Mouse (Mus musculus) limb, embryonic 10.5 days (tissue): ENCODE measurements around the gene Ssbp4. TPM values are rescaled to one million over a fixed set of nuclear protein-coding genes. Genes with fewer than 3 reads are reported as not detected.
A peak's percentile ranks its signal among the peaks of the same experiment; 100 is the strongest.
"Not testable (repeated sequence)": the region's sequence is repeated elsewhere in the genome, so short reads cannot be mapped to it uniquely, and the experiment has no call there.

Experiments
- DNase-seq: peaks from one replicate; pipeline ENCODE4 v3.0.0-alpha.2; 2017; ENCODE audit warnings: low spot score
- H3K27ac ChIP-seq: fragments of 300-500 bp; sonication (generic); 2 replicates; pipeline ENCODE4 v1.5.1; 2016; ENCODE audit warnings: mild to moderate bottlenecking
- H3K27me3 ChIP-seq: fragments of 300-500 bp; sonication (generic); 2 replicates; pipeline ENCODE4 v1.6.1; 2016; ENCODE audit warnings: low read depth, mild to moderate bottlenecking; ENCODE audit not compliant: poor library complexity, severe bottlenecking
- H3K36me3 ChIP-seq: fragments of 300-500 bp; sonication (generic); 2 replicates; pipeline ENCODE4 v1.6.1; 2016; ENCODE audit warnings: mild to moderate bottlenecking, moderate library complexity
- H3K4me1 ChIP-seq: fragments of 300-500 bp; sonication (generic); 2 replicates; pipeline ENCODE4 v1.6.1; 2016
- H3K4me3 ChIP-seq: fragments of 300-500 bp; sonication (generic); 2 replicates; pipeline ENCODE4 v1.5.1; 2016; ENCODE audit warnings: mild to moderate bottlenecking, moderate library complexity
- H3K9me3 ChIP-seq: fragments of 300-500 bp; sonication (generic); replicated peaks from 2 replicates; pipeline ENCODE4 v1.6.1; 2016; ENCODE audit warnings: mild to moderate bottlenecking
- WGBS: fragments of 180-500 bp; shearing (Covaris S2); methylation state at CpG from one replicate; pipeline ENCODE4 v1.1.7; 2016; 5-methylcytosine and 5-hydroxymethylcytosine counted together
- polyA plus RNA-seq: library from polyadenylated mRNA; unstranded; fragments of >200 nt; fragmentation: Nextera tagmentation; extraction: Ambion mirVana; gene quantifications from 2 replicates; pipeline ENCODE4 v1.2.1, GENCODE M21; 2016

The Ssbp4 gene
- polyA plus RNA-seq, 1 experiment from 2014 or later = 182 TPM

DNA sequence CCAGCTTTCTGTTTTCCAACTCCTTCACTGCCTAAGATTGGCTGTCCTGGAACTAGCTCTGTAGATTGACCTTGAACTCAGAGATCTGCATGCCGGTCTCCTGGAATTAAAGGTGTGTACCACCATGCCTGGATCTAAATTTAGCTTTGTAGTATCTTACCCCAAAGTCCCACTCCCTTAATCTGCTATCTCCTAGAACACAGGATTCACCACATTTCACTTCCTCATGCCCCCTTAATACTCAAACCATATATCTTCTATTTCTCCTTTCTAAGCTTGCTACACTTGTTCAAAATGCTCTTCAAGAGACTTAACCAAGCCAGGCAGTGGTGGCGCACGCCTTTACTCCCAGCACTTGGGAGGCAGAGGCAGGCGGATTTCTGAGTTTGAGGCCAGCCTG lies 20.7 kb downstream of the Ssbp4 start:
- H3K4me1 ChIP-seq, H3K27ac ChIP-seq, H3K27me3 ChIP-seq, H3K4me3 ChIP-seq, H3K9me3 ChIP-seq, DNase-seq: not testable (repeated sequence)
- peaks cover 92% of the 10 kb centered on the region for H3K36me3 ChIP-seq
- 92% methylated on average over 4 of the region's 4 CpGs for WGBS

DNA sequence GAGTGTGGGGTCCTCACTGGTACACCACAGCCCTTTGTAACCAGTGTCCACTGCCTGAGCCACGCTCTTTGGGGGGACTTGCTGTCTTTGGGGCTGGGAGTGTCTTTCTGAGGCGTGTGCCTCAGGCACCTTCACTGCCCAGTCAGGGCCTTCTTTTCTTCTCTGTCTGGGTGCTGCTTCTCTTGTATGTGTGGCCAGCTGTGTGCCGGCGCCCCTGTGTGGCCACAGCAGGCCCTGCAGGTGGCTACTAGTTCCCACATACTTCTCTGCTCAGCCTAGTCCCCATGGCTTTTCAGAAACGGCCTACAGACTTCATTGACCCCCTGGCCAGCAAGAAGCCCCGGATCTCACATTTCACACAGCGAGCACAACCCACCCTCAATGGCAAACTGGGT lies 23.4 kb downstream of the Ssbp4 start:
- no peak overlapping the region for H3K27ac ChIP-seq
- no peaks in the 10 kb centered on the region for H3K4me1 ChIP-seq
- DNase-seq = peak; percentile 61
- no peak overlapping the region for H3K4me3 ChIP-seq
- H3K9me3 ChIP-seq = no peaks in the 10 kb centered on the region
- H3K36me3 ChIP-seq = peaks cover 98% of the 10 kb centered on the region
- WGBS = 48% methylated on average over 7 of the region's 7 CpGs
- no peaks in the 10 kb centered on the region for H3K27me3 ChIP-seq

DNA sequence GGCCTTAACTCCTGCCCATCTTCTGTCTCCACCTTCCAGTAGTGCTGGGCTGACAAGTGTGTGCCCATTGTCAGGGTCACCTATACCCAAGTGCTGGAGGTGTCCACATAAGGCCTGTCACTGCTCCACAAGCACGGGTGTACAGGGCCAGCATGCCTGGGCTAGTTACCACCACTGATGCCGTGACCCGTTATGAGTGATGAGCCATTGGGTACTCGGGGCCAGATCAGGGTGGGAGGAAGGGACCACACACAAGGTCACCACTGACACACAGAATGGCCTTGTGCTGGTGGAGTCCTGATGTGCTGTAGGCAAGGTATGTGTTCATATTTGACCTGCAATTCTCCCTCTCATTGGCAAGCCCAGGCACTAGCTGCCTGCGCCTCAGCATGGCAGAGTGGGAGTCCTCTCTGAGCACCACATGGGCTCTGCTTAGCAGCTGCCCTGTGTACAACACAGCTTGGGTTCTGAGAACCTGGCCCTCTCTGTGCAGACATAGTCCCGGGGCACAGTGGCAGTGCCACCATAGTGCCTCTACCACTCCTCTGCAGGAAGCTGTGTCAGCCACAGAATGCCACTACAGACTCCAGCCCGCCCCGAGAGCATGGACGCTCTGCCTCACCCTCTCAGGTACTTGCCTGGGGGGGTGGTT lies 23.9 kb downstream of the Ssbp4 start:
- 92% methylated on average over 9 of the region's 9 CpGs for WGBS
- peaks cover 98% of the 10 kb centered on the region for H3K36me3 ChIP-seq
- no peaks in the 10 kb centered on the region for H3K27me3 ChIP-seq
- no peaks in the 10 kb centered on the region for H3K4me1 ChIP-seq
- no peaks in the 10 kb centered on the region for H3K9me3 ChIP-seq
- H3K27ac ChIP-seq = no peak overlapping the region
- no peak overlapping the region for H3K4me3 ChIP-seq
- no peak for DNase-seq

DNA sequence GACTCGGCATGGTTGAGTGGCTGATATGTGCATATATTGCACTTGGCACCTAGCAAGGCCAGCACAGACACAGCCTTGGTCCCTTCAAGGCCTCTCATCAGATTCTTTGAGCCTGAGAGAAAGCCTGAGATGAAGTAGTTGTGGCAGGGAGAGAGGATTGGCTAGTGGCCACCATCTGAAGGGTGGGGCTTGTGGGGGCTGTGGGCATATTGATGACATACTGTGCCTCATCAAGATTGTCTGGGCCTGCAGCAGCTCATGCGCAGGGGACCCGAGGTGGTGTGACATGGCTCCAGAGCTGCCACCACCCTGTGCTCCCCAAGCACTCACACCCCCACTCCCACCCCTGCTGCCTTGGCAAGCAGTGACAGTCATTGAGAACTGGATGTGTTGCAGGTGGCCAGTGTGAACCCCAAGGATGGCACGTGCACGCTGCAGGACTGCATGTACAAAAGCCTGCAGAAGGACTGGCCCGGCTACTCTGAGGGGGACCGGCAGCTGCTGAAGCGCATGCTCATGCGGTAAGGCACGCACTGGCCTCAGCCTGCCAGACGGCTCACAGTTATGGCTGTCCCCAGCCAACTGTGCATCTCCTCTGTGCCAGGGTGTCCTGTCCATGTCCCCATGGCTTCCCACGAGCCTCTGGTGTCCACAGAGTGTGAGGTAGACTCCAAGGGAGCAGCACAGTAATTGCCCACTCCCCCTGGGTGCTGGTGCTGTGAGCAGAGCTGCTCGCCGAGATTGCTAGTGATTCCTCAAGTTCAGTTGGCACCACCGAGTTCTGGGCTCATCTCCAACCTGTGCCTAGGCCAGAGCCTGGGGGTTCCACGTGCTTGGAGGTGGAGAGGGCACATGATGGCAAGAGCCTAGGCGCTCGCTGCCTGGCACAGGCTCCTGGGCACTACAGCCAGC lies 24.9 kb downstream of the Ssbp4 start:
- no peaks in the 10 kb centered on the region for H3K4me1 ChIP-seq
- no peak for DNase-seq
- H3K27me3 ChIP-seq = no peaks in the 10 kb centered on the region
- 0 out of 2 replicates have a peak overlapping the region, but pooled peaks have one; percentile 1 for H3K27ac ChIP-seq
- H3K9me3 ChIP-seq = no peaks in the 10 kb centered on the region
- WGBS = 95% methylated on average over 18 of the region's 18 CpGs
- H3K36me3 ChIP-seq = peaks cover 95% of the 10 kb centered on the region
- no peak overlapping the region for H3K4me3 ChIP-seq

DNA sequence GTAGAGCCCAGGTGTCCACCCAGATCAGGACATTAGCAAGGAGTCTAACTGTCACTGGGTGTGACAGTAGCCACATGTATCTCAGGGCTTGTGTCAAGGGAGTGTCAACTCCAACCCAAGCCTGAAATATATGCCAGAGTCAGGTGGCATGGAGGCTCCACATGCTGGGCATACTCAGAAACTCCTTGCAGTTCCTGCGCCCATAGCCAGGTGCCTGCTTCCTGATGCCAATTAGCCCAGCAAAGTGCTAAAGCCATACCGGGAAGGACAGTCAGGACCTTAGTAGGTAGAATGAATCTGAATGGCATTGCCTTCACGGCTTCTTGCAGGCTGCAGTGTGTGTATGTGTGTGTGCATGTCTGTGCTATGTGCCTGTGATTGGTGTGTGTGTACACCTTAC lies 31.5 kb downstream of the Ssbp4 start:
- Histone ChIP-seq H3K4me3 (no peak overlapping the region), H3K27ac (no peak overlapping the region), H3K9me3 (no peaks in the 10 kb centered on the region), H3K36me3 (peaks cover 76% of the 10 kb centered on the region), H3K4me1 (no peaks in the 10 kb centered on the region), H3K27me3 (no peaks in the 10 kb centered on the region)
- DNase-seq = no peak
- 87% methylated on average over 3 of the region's 3 CpGs for WGBS

DNA sequence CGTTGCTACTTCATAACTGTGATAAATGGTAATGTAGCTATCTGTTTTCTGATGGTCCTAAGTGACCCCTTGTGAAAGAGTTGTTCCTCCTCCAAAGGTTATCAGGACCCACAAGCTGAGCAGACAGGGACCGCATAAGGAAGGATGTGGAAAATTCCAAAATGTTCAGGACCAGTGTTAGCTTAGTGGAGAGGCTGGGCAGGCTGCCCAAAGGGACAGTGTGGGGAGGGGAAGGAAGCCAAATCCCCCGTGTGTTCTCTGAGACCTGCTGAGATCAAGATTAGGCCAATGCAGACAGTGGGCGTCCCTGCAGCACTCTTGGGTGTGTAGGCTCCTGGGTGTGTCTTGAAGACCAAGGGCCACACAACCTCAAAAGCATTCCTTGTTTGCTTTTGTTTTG lies 33.8 kb downstream of the Ssbp4 start:
- Histone ChIP-seq H3K9me3 (no peaks in the 10 kb centered on the region), H3K4me3 (no peak overlapping the region), H3K36me3 (peaks cover 53% of the 10 kb centered on the region), H3K4me1 (no peaks in the 10 kb centered on the region), H3K27me3 (no peaks in the 10 kb centered on the region), H3K27ac (no peak overlapping the region)
- DNase-seq = no peak
- WGBS = 90% methylated on average over 4 of the region's 4 CpGs

DNA sequence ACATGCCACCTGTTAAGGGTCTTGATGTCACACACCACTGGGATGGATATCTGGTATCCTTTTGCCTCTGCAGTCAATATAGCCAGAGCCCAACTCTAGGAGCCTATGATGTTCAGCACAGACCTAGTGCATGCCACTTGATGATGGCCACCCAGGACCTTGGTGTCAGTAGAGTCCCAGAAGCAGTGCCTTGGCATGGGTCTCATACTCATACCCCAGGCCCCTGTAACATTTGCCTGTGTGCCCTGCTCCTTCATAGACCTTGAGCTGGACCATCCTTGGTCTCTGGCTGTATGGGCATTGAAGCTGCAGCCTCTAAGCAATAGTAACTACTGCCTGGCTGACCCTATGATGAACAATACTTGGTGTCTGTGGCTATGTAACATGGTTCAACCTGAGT lies 34.4 kb downstream of the Ssbp4 start:
- no peak overlapping the region for H3K4me3 ChIP-seq
- H3K9me3 ChIP-seq = no peaks in the 10 kb centered on the region
- no peak for DNase-seq
- no peaks in the 10 kb centered on the region for H3K4me1 ChIP-seq
- no peak overlapping the region for H3K27ac ChIP-seq
- H3K27me3 ChIP-seq = no peaks in the 10 kb centered on the region
- peaks cover 51% of the 10 kb centered on the region for H3K36me3 ChIP-seq

DNA sequence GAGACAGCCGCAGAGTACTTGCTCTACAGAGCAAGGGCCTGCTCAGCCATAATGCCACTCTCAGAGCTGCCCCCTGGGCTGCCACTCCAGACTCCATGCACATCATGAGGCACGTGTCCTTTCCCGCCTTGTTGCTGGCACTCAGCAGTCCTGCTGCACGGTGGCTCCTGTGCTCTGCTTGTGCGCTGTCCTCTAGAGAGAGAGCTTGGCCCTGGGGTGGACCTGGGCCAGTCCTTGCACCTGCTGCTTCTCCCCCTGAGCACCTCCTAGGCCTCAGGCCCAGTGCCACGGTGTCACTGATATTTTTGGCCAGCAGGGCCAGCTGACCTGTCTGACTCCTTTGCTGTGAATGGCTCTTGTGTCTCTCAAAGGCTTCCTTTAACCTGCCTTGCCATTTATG lies 37.7 kb downstream of the Ssbp4 start:
- Histone ChIP-seq H3K27ac (no peak overlapping the region), H3K4me1 (no peaks in the 10 kb centered on the region), H3K36me3 (peaks cover 24% of the 10 kb centered on the region), H3K27me3 (no peaks in the 10 kb centered on the region), H3K9me3 (no peaks in the 10 kb centered on the region), H3K4me3 (no peak overlapping the region)
- 87% methylated on average over 6 of the region's 6 CpGs for WGBS
- no peak for DNase-seq

DNA sequence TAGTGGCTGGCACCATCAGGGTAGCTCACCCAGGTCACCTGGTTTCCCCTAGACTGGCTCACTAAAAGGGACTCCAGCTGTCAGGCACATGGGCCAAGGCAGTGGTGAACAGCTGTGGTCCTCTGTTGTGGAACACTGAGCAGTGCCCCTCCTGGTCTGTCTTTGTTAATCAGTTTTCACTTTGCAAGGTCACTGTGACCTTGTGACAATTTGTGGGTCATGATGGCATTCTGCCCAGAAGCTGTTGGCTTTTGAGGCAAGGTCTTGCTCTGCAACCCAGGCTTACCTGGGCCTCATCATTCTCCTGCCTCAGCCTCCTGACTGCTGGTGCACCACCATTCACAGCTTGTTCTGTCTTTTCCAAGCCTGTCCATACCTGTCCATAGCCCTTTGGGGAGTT lies 38.3 kb downstream of the Ssbp4 start:
- Histone ChIP-seq H3K27ac (no peak overlapping the region), H3K4me1 (peaks cover 4% of the 10 kb centered on the region; the same call in 1 of the 2 replicates), H3K36me3 (peaks cover 23% of the 10 kb centered on the region), H3K27me3 (no peaks in the 10 kb centered on the region), H3K4me3 (no peak overlapping the region), H3K9me3 (no peaks in the 10 kb centered on the region)
- no peak for DNase-seq

DNA sequence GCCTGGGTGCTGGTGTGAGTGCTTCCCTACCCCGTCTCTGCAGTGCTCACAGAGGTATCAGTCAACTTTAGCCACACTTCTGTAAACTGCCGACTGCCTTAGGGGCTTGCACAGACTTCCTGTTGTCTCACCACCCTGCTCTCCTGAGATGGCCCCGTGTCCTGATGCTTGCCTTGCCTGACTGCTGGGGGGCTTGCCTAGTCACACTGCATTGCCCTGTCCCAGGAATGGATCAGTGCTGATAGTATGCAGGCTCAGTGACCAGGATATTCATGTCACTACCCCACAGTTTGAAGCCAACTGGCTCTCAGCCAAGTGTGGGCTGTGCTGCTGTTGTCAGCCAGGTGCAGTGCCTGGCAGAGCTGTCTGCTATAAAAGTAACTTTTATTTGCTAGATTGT lies 43.1 kb downstream of the Ssbp4 start:
- Histone ChIP-seq H3K27me3 (no peaks in the 10 kb centered on the region), H3K36me3 (0 out of 2 replicates have a peak, but pooled peaks cover 3% of the 10 kb centered on the region), H3K4me1 (peaks cover 24% of the 10 kb centered on the region), H3K27ac (no peak overlapping the region), H3K9me3 (no peaks in the 10 kb centered on the region), H3K4me3 (no peak overlapping the region)
- 82% methylated on average over 3 of the region's 3 CpGs for WGBS
- DNase-seq = no peak

DNA sequence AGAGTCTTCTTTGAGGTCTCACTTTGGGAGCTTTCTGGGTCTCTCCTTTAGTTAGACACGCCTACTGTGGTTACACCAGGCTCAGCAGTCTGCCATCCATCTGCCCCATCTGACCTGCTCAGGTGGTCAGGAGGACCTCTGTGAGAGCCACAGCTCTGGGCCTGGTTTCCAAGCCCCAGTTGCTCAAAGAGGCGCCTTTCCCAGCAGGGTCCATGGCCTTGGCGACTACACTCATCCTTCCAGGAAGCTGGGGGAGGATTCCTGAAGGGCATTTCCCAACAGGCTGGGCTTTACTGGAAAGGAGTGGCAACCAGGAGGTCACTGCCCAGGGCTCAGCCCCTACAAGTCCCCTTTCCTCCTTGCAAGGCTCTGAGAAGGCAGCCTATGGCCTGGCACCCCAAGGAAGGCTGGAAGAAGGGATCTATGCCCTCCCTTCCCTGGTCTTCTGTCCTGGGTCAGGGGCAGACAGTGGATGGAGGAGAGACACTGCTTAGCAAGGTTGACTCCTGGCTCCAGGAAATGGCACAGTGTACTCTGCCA lies 43.9 kb downstream of the Ssbp4 start:
- no peaks in the 10 kb centered on the region for H3K9me3 ChIP-seq
- peaks cover 24% of the 10 kb centered on the region for H3K4me1 ChIP-seq
- H3K27me3 ChIP-seq = no peaks in the 10 kb centered on the region
- H3K36me3 ChIP-seq = 0 out of 2 replicates have a peak, but pooled peaks cover 3% of the 10 kb centered on the region
- no peak for DNase-seq
- WGBS = 78% methylated on average over 3 of the region's 3 CpGs
- no peak overlapping the region for H3K4me3 ChIP-seq
- 0 out of 2 replicates have a peak overlapping the region, but pooled peaks have one; percentile 15 for H3K27ac ChIP-seq

DNA sequence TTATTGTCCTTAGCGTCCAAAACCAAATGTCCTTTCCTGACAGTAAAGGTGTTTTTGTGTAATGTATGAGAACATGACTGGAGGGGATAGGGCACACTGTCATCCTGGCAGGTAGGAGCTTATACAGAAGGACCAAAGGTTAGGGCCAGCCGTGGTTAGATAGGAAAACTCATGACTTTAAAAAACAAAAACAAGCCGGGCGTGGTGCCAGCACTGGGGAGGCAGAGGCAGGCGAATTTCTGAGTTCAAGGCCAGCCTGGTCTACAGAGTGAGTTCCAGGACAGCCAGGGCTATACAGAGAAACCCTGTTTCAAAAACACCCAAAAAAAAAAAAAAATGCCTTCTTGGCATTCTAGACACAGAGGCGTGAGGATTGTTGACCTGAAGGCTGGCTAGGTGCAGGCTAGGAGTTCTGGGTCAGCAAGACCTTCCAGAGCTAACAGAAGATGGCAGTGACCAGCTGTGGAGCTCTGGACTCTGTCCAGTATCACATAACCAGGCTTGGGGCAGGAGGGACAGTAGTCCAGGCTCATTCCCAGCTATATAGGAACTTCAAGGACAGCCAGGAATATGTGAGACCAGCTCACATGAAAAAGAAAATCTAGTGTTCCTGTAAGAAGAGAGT lies 44.8 kb downstream of the Ssbp4 start:
- H3K4me3 ChIP-seq = no peak overlapping the region
- H3K36me3 ChIP-seq = 0 out of 2 replicates have a peak, but pooled peaks cover 3% of the 10 kb centered on the region
- no peaks in the 10 kb centered on the region for H3K27me3 ChIP-seq
- H3K27ac ChIP-seq = no peak overlapping the region
- DNase-seq = no peak
- peaks cover 24% of the 10 kb centered on the region for H3K4me1 ChIP-seq
- WGBS = 90% methylated on average over 6 of the region's 6 CpGs
- H3K9me3 ChIP-seq = no peaks in the 10 kb centered on the region

DNA sequence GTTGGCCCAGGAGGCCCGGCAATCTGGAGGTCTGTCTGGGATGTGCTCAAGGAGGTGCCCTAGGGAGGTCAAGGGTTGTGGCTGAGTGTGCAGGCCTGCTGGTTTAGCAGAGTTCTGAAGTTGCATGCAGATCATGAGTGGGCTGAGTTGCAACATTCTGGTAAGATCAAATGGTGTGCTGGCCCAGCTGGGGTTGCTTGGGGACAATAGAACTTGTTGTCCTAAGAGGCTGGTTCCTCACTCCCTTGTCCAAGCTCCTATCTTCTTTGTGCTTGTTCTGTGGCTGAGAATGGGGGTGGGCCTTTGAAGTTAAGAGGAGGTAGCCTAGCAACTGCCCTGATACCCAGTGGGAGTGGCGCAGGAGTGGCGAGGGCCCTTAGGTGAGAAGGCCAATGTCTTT lies 45.9 kb downstream of the Ssbp4 start:
- no peak overlapping the region for H3K4me3 ChIP-seq
- no peak for DNase-seq
- H3K27ac ChIP-seq = no peak overlapping the region
- H3K4me1 ChIP-seq = peaks cover 28% of the 10 kb centered on the region
- 87% methylated on average over 3 of the region's 3 CpGs for WGBS
- no peaks in the 10 kb centered on the region for H3K9me3 ChIP-seq
- no peaks in the 10 kb centered on the region for H3K27me3 ChIP-seq
- 0 out of 2 replicates have a peak, but pooled peaks cover 3% of the 10 kb centered on the region for H3K36me3 ChIP-seq
